Mouse (Mus musculus): ENCODE results near the gene Socs5.

DNA sequence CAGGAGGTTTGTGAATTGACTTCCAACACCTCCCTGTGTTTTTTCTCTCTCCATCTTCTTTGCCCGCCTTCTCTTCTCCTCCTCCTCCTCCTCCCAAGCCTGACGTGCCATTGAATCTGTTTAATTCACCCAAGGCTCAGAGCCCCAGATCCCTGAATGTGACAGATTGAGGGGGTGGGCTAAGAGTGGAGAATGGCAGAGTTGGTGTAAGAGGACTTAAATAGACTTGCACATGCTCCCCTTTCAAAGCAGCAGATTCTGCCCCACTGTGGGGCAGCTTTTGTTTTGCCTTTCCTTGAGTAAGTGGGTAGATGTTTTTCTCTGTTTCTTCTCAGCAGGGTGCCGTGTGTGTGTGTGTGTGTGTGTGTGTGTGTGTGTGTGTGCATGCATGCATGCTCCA is 61.6 kb downstream of the Socs5 start:
- TF ChIP-seq CTCF (IDR thresholded peaks at IDR 0.05; ENCODE audit: low read depth, low read length) (no peak), EP300 (IDR thresholded peaks at IDR 0.05; ENCODE audit: insufficient read depth, low read depth, low read length) (no peak), POLR2A (IDR thresholded peaks at IDR 0.05; ENCODE audit: insufficient read depth, low read length) (no peak)

Measured in ES-Bruce4 (cell line).